Mouse (Mus musculus): ENCODE results near the gene Gm21921.
"Not testable (repeated sequence)": the region's sequence is repeated elsewhere in the genome, so short reads cannot be mapped to it uniquely, and the experiment has no call there.

Gm21921 gene

GRCm38 (mm10) chrY:24796143-24796542 is at the start of gene Gm21921:
Gene Gm21921 (minus strand): TSS chrY:24796243.
- not testable (repeated sequence) for DNase-seq
